Mouse (Mus musculus) inflammation-experienced regulatory T-cells (primary cell): ENCODE data around the gene Uba5. TPM values are rescaled to one million over a fixed set of nuclear protein-coding genes. Genes with fewer than 3 reads are reported as not detected.

ENCODE experiments used
- polyA plus RNA-seq, 2 experiments: library from polyadenylated mRNA; unstranded; fragments of 100-300 nt; shearing (Covaris generic); gene quantifications; one replicate each; pipeline ENCODE4 v1.2.1; 2017

Gene Uba5
- polyA plus RNA-seq: 10 to 100 TPM; 42.7 to 48.4 TPM

DNA sequence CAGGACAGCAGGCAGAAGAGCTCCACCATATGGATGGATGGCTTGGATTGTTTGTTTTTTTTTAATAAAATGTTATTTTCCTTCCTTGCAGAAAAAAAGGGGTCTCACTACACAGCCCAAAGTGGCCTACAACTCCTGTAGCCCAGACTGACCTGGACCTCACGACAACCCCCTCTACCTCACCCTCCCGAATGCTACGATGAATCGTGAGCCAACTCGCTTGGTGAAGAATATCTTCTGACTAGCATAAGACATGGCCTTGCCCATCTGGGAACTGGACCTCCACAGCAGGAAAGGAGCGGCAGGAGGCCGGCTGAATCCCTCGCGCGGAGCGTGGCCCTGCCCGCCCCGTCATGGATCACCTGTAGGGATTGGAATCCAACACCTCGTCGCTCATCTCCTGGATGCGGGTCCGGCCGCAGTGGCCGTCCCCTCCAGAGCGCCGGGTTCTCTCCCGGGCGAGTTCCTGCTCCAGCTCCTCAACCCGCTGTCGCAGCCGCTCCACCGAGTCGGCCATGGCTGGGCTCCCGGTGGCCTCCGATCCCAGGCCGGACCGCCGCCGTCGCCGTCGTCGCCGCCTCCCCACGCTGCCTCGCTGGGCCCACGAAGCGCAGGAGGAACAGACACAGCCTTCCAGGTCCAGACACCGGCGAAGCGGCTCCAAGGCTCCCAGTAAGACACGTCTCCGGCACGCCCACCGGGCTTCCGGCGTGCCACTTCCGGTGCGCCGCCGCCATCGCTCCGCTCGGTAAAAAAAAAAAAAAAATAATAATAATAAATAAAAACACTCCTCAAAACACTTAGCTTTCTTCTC, at the start of gene Uba5:
Uba5 (minus strand) TSS at position 705 of the 814 bp plus-strand sequence.

GRCm38 (mm10) chr9:104063244-104063961, 469 bp upstream of the Uba5 start, which contains the start of gene Acad11:
Gene Acad11, plus strand, starts transcription at chr9:104063377.

DNA sequence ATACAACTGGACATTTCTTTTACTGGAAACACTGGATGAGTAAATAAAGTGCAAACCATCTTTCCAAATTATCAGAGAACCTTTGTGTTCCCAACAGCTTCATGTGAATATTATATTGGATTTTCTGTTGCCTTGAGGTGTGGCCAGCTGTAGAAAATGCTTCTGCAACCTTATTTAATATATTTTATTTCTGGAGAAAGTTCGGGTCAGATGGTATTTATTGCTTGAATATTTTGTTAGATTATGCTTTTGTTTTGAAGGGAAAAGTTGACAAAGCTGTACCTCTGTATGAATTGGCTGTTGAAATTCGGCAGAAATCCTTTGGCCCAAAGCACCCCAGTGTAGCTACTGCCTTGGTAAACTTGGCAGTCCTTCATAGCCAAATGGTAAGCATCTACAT, 22.6 kb downstream of the Uba5 start, which contains the start of gene Gm28305:
Gm28305 (plus strand) TSS at position 301 of the 400 bp plus-strand sequence.

GRCm38 (mm10) chr9:104001921-104002859, 60.7 kb downstream of the Uba5 start, which contains the start of gene Nphp3:
Gene Nphp3, plus strand, starts transcription at chr9:104002544.

Other genes with a start within 250 kb of the Uba5 start
- gene Nphp3, start 60.6 kb downstream of the Uba5 start, polyA plus RNA-seq: 1 to 10 TPM; 1.4 to 2.1 TPM
- gene Gm28305, start 22.5 kb downstream of the Uba5 start, polyA plus RNA-seq: not detected
- gene Acad11, start 243 bp upstream of the Uba5 start, polyA plus RNA-seq: 10 to 100 TPM; 10.6 to 13.1 TPM
- 1 to 10 TPM; 1.3 to 1.4 TPM for gene Ackr4, start 63.8 kb upstream of the Uba5 start, polyA plus RNA-seq
- 10 to 100 TPM; 38.0 to 48.8 TPM for gene Dnajc13, start 199.8 kb upstream of the Uba5 start, polyA plus RNA-seq